Mouse (Mus musculus) stomach, postnatal 0 days (tissue): ENCODE data around the gene Nt5c2.

Experiments used
- CTCF ChIP-seq: IDR thresholded peaks from 2 replicates; pipeline ENCODE4 v1.5.1; 2016; ENCODE audit warnings: antibody characterized with exemption, low read depth, mild to moderate bottlenecking, moderate library complexity
- EP300 ChIP-seq: optimal IDR thresholded peaks from 2 replicates; pipeline ENCODE3; 2016; ENCODE audit warnings: antibody characterized with exemption

GRCm38 (mm10) chr19:46915406-46916080 is 99.4 kb downstream of the Nt5c2 start:
- TF ChIP-seq CTCF = no peak
- TF ChIP-seq EP300 = no peak
